Mouse (Mus musculus) splenic B cell, adult 2 months (primary cell): ENCODE measurements at regions not wholly inside any gene's neighbourhood (a gene's known extent, or its start where the extent isn't known, plus 50 kb on each side); places are given as distances from the start of the nearest gene placed in this dataset.

Experiments
- DNase-seq: peaks from one replicate; pipeline ENCODE4 v3.0.0-alpha.2; 2011; ENCODE audit warnings: low read depth, low spot score
- H3K27me3 ChIP-seq: 2 replicates; pipeline ENCODE4 v1.6.1; 2012; ENCODE audit warnings: mild to moderate bottlenecking, low read length, moderate library complexity, mixed read lengths; ENCODE audit not compliant: control insufficient read depth, poor library complexity, insufficient read depth, severe bottlenecking
- H3K36me3 ChIP-seq: 2 replicates; pipeline ENCODE4 v1.6.1; 2012; ENCODE audit warnings: mild to moderate bottlenecking, low read length, moderate library complexity, mixed read lengths; ENCODE audit not compliant: control insufficient read depth, poor library complexity, insufficient read depth, severe bottlenecking

- no peak for DNase-seq
- Histone ChIP-seq H3K36me3 (no peaks in the 10 kb centered on the region), H3K27me3 (no peaks in the 10 kb centered on the region)
Observed at GRCm38 (mm10) chr13:51227836-51228235, 57.0 kb downstream of the Nxnl2 start.

GRCm38 (mm10) chr13:51228862-51229770, 58.3 kb downstream of the Nxnl2 start:
- DNase-seq = no peak
- Histone ChIP-seq H3K36me3 (no peaks in the 10 kb centered on the region), H3K27me3 (no peaks in the 10 kb centered on the region)

GRCm38 (mm10) chr13:51229862-51230261, 59.0 kb downstream of the Nxnl2 start:
- H3K27me3 ChIP-seq = no peaks in the 10 kb centered on the region

GRCm38 (mm10) chr13:51231586-51231985, 60.8 kb downstream of the Nxnl2 start:
- Histone ChIP-seq H3K36me3 (no peaks in the 10 kb centered on the region), H3K27me3 (no peaks in the 10 kb centered on the region)
- DNase-seq = no peak

More at GRCm38 (mm10) chr13:51229862-51230261, 59.0 kb downstream of the Nxnl2 start:
- no peak for DNase-seq
- no peaks in the 10 kb centered on the region for H3K36me3 ChIP-seq

GRCm38 (mm10) chr13:51247378-51247777, 76.6 kb downstream of the Nxnl2 start:
- DNase-seq = no peak
- Histone ChIP-seq H3K36me3 (no peaks in the 10 kb centered on the region), H3K27me3 (no peaks in the 10 kb centered on the region)

GRCm38 (mm10) chr13:51253371-51253770, 82.5 kb downstream of the Nxnl2 start:
- H3K36me3 ChIP-seq = no peaks in the 10 kb centered on the region
- DNase-seq = no peak
- H3K27me3 ChIP-seq = no peaks in the 10 kb centered on the region

GRCm38 (mm10) chr13:51255688-51256087, 84.9 kb downstream of the Nxnl2 start:
- no peaks in the 10 kb centered on the region for H3K36me3 ChIP-seq
- no peaks in the 10 kb centered on the region for H3K27me3 ChIP-seq
- no peak for DNase-seq

GRCm38 (mm10) chr13:51258752-51259721, 88.2 kb downstream of the Nxnl2 start:
- Histone ChIP-seq H3K36me3 (no peaks in the 10 kb centered on the region), H3K27me3 (no peaks in the 10 kb centered on the region)
- DNase-seq = no peak

- no peaks in the 10 kb centered on the region for H3K36me3 ChIP-seq
- H3K27me3 ChIP-seq = no peaks in the 10 kb centered on the region
- DNase-seq = no peak
Observed at GRCm38 (mm10) chr13:51261619-51262018, 90.8 kb downstream of the Nxnl2 start.

- no peaks in the 10 kb centered on the region for H3K36me3 ChIP-seq
- H3K27me3 ChIP-seq = no peaks in the 10 kb centered on the region
- no peak for DNase-seq
Observed at GRCm38 (mm10) chr13:51272786-51273185, 102.0 kb downstream of the Nxnl2 start.

- DNase-seq = peak; percentile 69
- no peaks in the 10 kb centered on the region for H3K36me3 ChIP-seq
Observed at GRCm38 (mm10) chr13:51274639-51275038, 103.8 kb downstream of the Nxnl2 start.

GRCm38 (mm10) chr13:51276601-51277000, 105.8 kb downstream of the Nxnl2 start:
- Histone ChIP-seq H3K36me3 (no peaks in the 10 kb centered on the region), H3K27me3 (no peaks in the 10 kb centered on the region)
- peak; percentile 41 for DNase-seq

More at GRCm38 (mm10) chr13:51274639-51275038, 103.8 kb downstream of the Nxnl2 start:
- no peaks in the 10 kb centered on the region for H3K27me3 ChIP-seq

- no peak for DNase-seq
- Histone ChIP-seq H3K27me3 (no peaks in the 10 kb centered on the region), H3K36me3 (no peaks in the 10 kb centered on the region)
Observed at GRCm38 (mm10) chr13:51277515-51277914, 106.7 kb downstream of the Nxnl2 start.

GRCm38 (mm10) chr13:51279642-51280387, 109.0 kb downstream of the Nxnl2 start:
- Histone ChIP-seq H3K27me3 (no peaks in the 10 kb centered on the region), H3K36me3 (no peaks in the 10 kb centered on the region)
- DNase-seq = no peak
